Mouse (Mus musculus): ENCODE data around the gene Sh2d4b.

DNA sequence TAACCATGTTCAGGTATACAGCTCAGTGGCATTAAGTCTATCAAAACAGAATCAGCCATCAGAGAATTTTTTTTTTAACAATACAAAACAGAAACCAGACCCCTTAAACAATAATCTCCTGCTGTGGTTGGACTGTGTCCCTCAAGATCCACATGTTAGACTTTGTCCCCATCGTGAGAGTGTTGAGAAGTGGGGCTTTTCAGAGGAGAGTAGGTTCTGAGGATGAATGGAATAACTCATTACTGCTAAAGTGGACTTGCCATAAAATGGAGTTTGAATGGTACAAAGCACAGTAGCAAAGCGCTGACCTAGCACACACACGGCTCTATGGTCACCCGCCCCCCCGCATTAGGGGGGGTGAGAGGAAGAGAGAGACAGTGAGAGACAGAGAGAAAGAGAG is 35.8 kb upstream of the Sh2d4b start:
- TF ChIP-seq CTCF (IDR thresholded peaks at IDR 0.05; ENCODE audit: low read depth, low read length) (no peak), POLR2A (IDR thresholded peaks at IDR 0.05; ENCODE audit: borderline replicate concordance, low read depth, low read length) (no peak)

All from bone marrow macrophage, adult 2 months (primary cell).